Mouse (Mus musculus) MEL (cell line): ENCODE data around the gene Naa60.

Experiments used
- BHLHE40 ChIP-seq: IDR thresholded peaks from 2 replicates; pipeline ENCODE4 v1.6.1; 2012; ENCODE audit warnings: low read depth, mild to moderate bottlenecking, inconsistent platforms, low read length, improper control_type of control experiment, borderline replicate concordance
- CHD1 ChIP-seq: IDR thresholded peaks from 2 replicates; pipeline ENCODE4 v1.6.1; 2012; ENCODE audit warnings: low read depth, mild to moderate bottlenecking, inconsistent platforms, low read length, improper control_type of control experiment
- CHD2 ChIP-seq: IDR thresholded peaks from 2 replicates; pipeline ENCODE4 v1.6.1; 2011; ENCODE audit warnings: low read length, improper control_type of control experiment
- CTCF ChIP-seq, 3 experiments: IDR thresholded peaks in 2 of 3; conservative IDR thresholded peaks in 1 of 3; 2 replicates each; pipeline ENCODE4 v1.5.1; 2011 to 2012; ENCODE audit warnings: low read length in 3 of 3, low read depth in 2 of 3, mild to moderate bottlenecking in 2 of 3, improper control_type of control experiment in 1 of 3, inconsistent platforms in 1 of 3, mixed read lengths in 1 of 3, moderate library complexity in 1 of 3; ENCODE audit not compliant: control insufficient read depth in 1 of 3, insufficient read depth in 1 of 3, poor library complexity in 1 of 3, severe bottlenecking in 1 of 3
- ELF1 ChIP-seq: IDR thresholded peaks from 2 replicates; pipeline ENCODE4 v1.6.1; 2014; ENCODE audit warnings: low read depth, mild to moderate bottlenecking, inconsistent platforms, low read length, improper control_type of control experiment, moderate library complexity
- EP300 ChIP-seq, 2 experiments: IDR thresholded peaks; 2 replicates each; pipeline ENCODE4 v1.6.1; 2011; ENCODE audit warnings: improper control_type of control experiment in 2 of 2, low read length in 2 of 2, low read depth in 1 of 2, mild to moderate bottlenecking in 1 of 2
- KAT2A ChIP-seq: conservative IDR thresholded peaks from 2 replicates; pipeline ENCODE4 v1.6.1; 2012; ENCODE audit warnings: low read depth, low read length, improper control_type of control experiment, inconsistent platforms
- MAX ChIP-seq: IDR thresholded peaks from 2 replicates; pipeline ENCODE4 v1.6.1; 2011; ENCODE audit warnings: low read length, improper control_type of control experiment
- POLR2A ChIP-seq, 2 experiments: IDR thresholded peaks; 2 replicates each; pipeline ENCODE4 v1.6.1; 2011 to 2012; ENCODE audit warnings: low read length in 2 of 2, mild to moderate bottlenecking in 2 of 2, control low read depth in 1 of 2, improper control_type of control experiment in 1 of 2, low read depth in 1 of 2, moderate library complexity in 1 of 2; ENCODE audit not compliant: control insufficient read depth in 1 of 2, insufficient read depth in 1 of 2, poor library complexity in 1 of 2
- SMC3 ChIP-seq: IDR thresholded peaks from 2 replicates; pipeline ENCODE4 v1.6.1; 2011; ENCODE audit warnings: low read depth, low read length, improper control_type of control experiment
- USF1 ChIP-seq: IDR thresholded peaks from 2 replicates; pipeline ENCODE4 v1.6.1; 2014; ENCODE audit warnings: low read depth, mild to moderate bottlenecking, inconsistent platforms, low read length, improper control_type of control experiment, moderate library complexity
- USF2 ChIP-seq, 2 experiments: IDR thresholded peaks; 2 replicates each; pipeline ENCODE4 v1.6.1; 2011 to 2012; ENCODE audit warnings: improper control_type of control experiment in 2 of 2, low read length in 2 of 2, borderline replicate concordance in 1 of 2, inconsistent platforms in 1 of 2, low read depth in 1 of 2, mild to moderate bottlenecking in 1 of 2; ENCODE audit not compliant: insufficient read depth in 1 of 2
- ZC3H11A ChIP-seq: IDR thresholded peaks from 2 replicates; pipeline ENCODE4 v1.6.1; 2012; ENCODE audit warnings: low read depth, mild to moderate bottlenecking, inconsistent platforms, low read length, improper control_type of control experiment
- ZKSCAN1 ChIP-seq: IDR thresholded peaks from 2 replicates; pipeline ENCODE4 v1.6.1; 2012; ENCODE audit warnings: low read depth, mild to moderate bottlenecking, inconsistent platforms, low read length, improper control_type of control experiment, moderate library complexity

DNA sequence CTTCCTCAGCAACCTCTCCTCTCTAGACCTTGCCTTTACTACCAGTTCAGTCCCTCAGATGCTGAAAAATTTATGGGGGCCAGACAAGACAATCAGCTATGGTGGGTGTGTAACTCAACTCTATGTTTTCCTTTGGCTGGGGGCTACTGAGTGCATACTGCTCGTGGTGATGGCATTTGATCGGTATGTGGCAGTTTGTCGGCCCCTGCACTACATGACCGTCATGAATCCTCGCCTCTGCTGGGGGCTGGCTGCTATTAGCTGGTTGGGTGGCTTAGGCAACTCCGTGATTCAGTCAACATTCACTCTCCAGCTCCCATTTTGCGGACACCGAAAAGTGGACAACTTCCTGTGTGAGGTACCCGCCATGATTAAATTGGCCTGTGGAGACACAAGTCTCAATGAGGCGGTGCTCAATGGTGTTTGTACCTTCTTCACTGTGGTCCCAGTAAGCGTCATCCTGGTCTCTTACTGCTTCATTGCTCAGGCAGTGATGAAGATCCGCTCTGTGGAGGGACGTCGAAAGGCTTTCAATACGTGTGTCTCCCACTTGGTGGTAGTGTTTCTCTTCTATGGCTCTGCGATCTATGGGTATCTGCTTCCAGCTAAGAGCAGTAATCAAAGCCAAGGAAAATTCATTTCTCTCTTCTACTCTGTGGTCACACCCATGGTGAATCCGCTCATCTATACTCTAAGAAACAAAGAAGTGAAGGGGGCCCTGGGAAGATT, 32.9 kb upstream of the Naa60 start:
- TF ChIP-seq USF1, result no peak
- no peak for TF ChIP-seq POLR2A (IDR thresholded peaks at IDR 0.05; ENCODE audit: control insufficient read depth in 1 of 2, insufficient read depth in 1 of 2, low read depth in 1 of 2, low read length in 2 of 2, poor library complexity in 1 of 2)
- peak in 1 of 3 experiments; percentile 5; a peak in 1 of 6 replicates for TF ChIP-seq CTCF (IDR thresholded peaks at IDR 0.05 in 2 of 3, conservative IDR thresholded peaks at IDR 0.05 in 1 of 3; ENCODE audit: control insufficient read depth in 1 of 3, insufficient read depth in 1 of 3, low read depth in 2 of 3, low read length in 3 of 3, poor library complexity in 1 of 3, severe bottlenecking in 1 of 3)
- no peak for TF ChIP-seq KAT2A
- no peak for TF ChIP-seq BHLHE40
- TF ChIP-seq ZC3H11A, result no peak
- TF ChIP-seq EP300 (IDR thresholded peaks at IDR 0.05; ENCODE audit: low read depth in 1 of 2, low read length in 2 of 2), result no peak
- no peak for TF ChIP-seq CHD2
- TF ChIP-seq ELF1, result no peak
- no peak for TF ChIP-seq ZKSCAN1
- no peak for TF ChIP-seq MAX
- TF ChIP-seq SMC3, result no peak
- no peak for TF ChIP-seq CHD1
- no peak for TF ChIP-seq USF2 (IDR thresholded peaks at IDR 0.05; ENCODE audit: borderline replicate concordance in 1 of 2, insufficient read depth in 1 of 2, low read depth in 1 of 2, low read length in 2 of 2)
